Mouse (Mus musculus) kidney, embryonic 16.5 days (tissue): ENCODE results near the gene Ankrd52. TPM values are rescaled to one million over a fixed set of nuclear protein-coding genes. Genes with fewer than 3 reads are reported as not detected.

Experiments
- ATAC-seq: fragments of 200-750 bp; cut with Nextera tagmentation; 2 replicates; pipeline ENCODE4 v1.8.0; 2017; ENCODE audit warnings: moderate TSS enrichment; ENCODE audit not compliant: low FRiP score, low TSS enrichment
- H3K27ac ChIP-seq: fragments of 300-500 bp; sonication (generic); 2 replicates; pipeline ENCODE4 v1.5.1; 2014; ENCODE audit warnings: low read length
- H3K27me3 ChIP-seq: fragments of 300-500 bp; sonication (generic); 2 replicates; pipeline ENCODE4 v1.6.1; 2014; ENCODE audit warnings: low read length, control low read depth, mixed read lengths; ENCODE audit not compliant: insufficient read depth
- H3K36me3 ChIP-seq: fragments of 300-500 bp; sonication (generic); 2 replicates; pipeline ENCODE4 v1.6.1; 2014; ENCODE audit warnings: low read length, control low read depth, mixed read lengths; ENCODE audit not compliant: insufficient read depth
- H3K4me1 ChIP-seq: fragments of 300-500 bp; sonication (generic); 2 replicates; pipeline ENCODE4 v1.6.1; 2014; ENCODE audit warnings: low read length, control low read depth, mixed read lengths; ENCODE audit not compliant: insufficient read depth
- H3K4me2 ChIP-seq: fragments of 300-500 bp; sonication (generic); replicated peaks from 2 replicates; pipeline ENCODE4 v1.6.1; 2014; ENCODE audit warnings: low read depth, low read length
- H3K4me3 ChIP-seq: fragments of 300-500 bp; sonication (generic); 2 replicates; pipeline ENCODE4 v1.5.1; 2014; ENCODE audit warnings: mild to moderate bottlenecking, low read length
- H3K9ac ChIP-seq: fragments of 300-500 bp; sonication (generic); replicated peaks from 2 replicates; pipeline ENCODE4 v1.6.1; 2014; ENCODE audit warnings: low read length
- H3K9me3 ChIP-seq: fragments of 300-500 bp; sonication (generic); 2 replicates; pipeline ENCODE4 v1.6.1; 2016; ENCODE audit warnings: low read length, control low read depth
- WGBS: fragments of 180-500 bp; shearing (Covaris S2); extraction: QIAGEN DNeasy Blood & Tissue Kit; methylation state at CpG from one replicate; pipeline ENCODE4 v1.1.7; 2014; 5-methylcytosine and 5-hydroxymethylcytosine counted together
- polyA plus RNA-seq: library from polyadenylated mRNA; unstranded; fragments of >200 nt; fragmentation: Nextera tagmentation; extraction: Ambion mirVana; gene quantifications from 2 replicates; pipeline ENCODE4 v1.2.1, GENCODE M21; 2015

The Ankrd52 gene
- polyA plus RNA-seq, 1 experiment from 2014 or later, result 11.9 TPM

GRCm38 (mm10) chr10:128368402-128369217, 8.3 kb upstream of the Ankrd52 start, which contains the start of gene Coq10a:
Gene Coq10a, minus strand, starts transcription at chr10:128368997.
- no peaks in the 10 kb centered on the region for H3K27me3 ChIP-seq
- no peaks in the 10 kb centered on the region for H3K9me3 ChIP-seq
- H3K27ac ChIP-seq, result peak within 1 kb of the TSS; percentile 88
- H3K4me2 ChIP-seq, result peak within 1 kb of the TSS; percentile 68
- under 1% methylated on average over 87 of the region's 87 CpGs for whole genome bisulfite sequencing
- H3K9ac ChIP-seq, result peak within 1 kb of the TSS; percentile 72
- peaks cover 7% of the 10 kb centered on the region; the same call in 1 of the 2 replicates for H3K36me3 ChIP-seq
- H3K4me1 ChIP-seq, result peaks cover 8% of the 10 kb centered on the region
- peak within 1 kb of the TSS; percentile 64 for H3K4me3 ChIP-seq
- ATAC-seq, result peak; percentile 98

- 5% methylated on average over 9 of the region's 9 CpGs for WGBS
- H3K36me3 ChIP-seq, result peaks cover 5% of the 10 kb centered on the region; the same call in 1 of the 2 replicates
- ATAC-seq, result no peak
These were observed 7.7 kb upstream of the Ankrd52 start for GRCm38 (mm10) chr10:128369218-128369543.

GRCm38 (mm10) chr10:128369599-128369998, 7.3 kb upstream of the Ankrd52 start:
- 82% methylated on average over 6 of the region's 6 CpGs for WGBS
- peaks cover 8% of the 10 kb centered on the region for H3K4me1 ChIP-seq
- ATAC-seq, result no peak
- H3K9ac ChIP-seq, result peak overlapping the region; percentile 72
- H3K9me3 ChIP-seq, result 0 out of 2 replicates have a peak, but pooled peaks cover 5% of the 10 kb centered on the region
- peak overlapping the region; percentile 68 for H3K4me2 ChIP-seq
- H3K27ac ChIP-seq, result peak overlapping the region; percentile 88
- no peaks in the 10 kb centered on the region for H3K27me3 ChIP-seq
- H3K4me3 ChIP-seq, result peak overlapping the region; percentile 64
- H3K36me3 ChIP-seq, result peaks cover 5% of the 10 kb centered on the region; the same call in 1 of the 2 replicates

More at GRCm38 (mm10) chr10:128369218-128369543, 7.7 kb upstream of the Ankrd52 start:
- peak overlapping the region; percentile 72 for H3K9ac ChIP-seq
- H3K27me3 ChIP-seq, result no peaks in the 10 kb centered on the region
- 0 out of 2 replicates have a peak, but pooled peaks cover 2% of the 10 kb centered on the region for H3K9me3 ChIP-seq
- H3K4me3 ChIP-seq, result peak overlapping the region; percentile 64
- peak overlapping the region; percentile 88 for H3K27ac ChIP-seq
- peaks cover 8% of the 10 kb centered on the region for H3K4me1 ChIP-seq
- peak overlapping the region; percentile 68 for H3K4me2 ChIP-seq

- peaks cover 2% of the 10 kb centered on the region; the same call in 1 of the 2 replicates for H3K36me3 ChIP-seq
- 0 out of 2 replicates have a peak, but pooled peaks cover 5% of the 10 kb centered on the region for H3K9me3 ChIP-seq
- ATAC-seq, result no peak
- H3K4me2 ChIP-seq, result no peak overlapping the region
- H3K9ac ChIP-seq, result no peak overlapping the region
- no peak overlapping the region for H3K27ac ChIP-seq
- 63% methylated on average over 5 of the region's 6 CpGs for WGBS
- peaks cover 8% of the 10 kb centered on the region for H3K4me1 ChIP-seq
- H3K4me3 ChIP-seq, result no peak overlapping the region
- H3K27me3 ChIP-seq, result no peaks in the 10 kb centered on the region
These were observed 6.9 kb upstream of the Ankrd52 start for GRCm38 (mm10) chr10:128370021-128370420.

GRCm38 (mm10) chr10:128370601-128371000, 6.3 kb upstream of the Ankrd52 start:
- 0 out of 2 replicates have a peak overlapping the region, but pooled peaks have one; percentile 15 for H3K9ac ChIP-seq
- 21% methylated on average over 4 of the region's 4 CpGs for WGBS
- H3K4me3 ChIP-seq, result no peak overlapping the region
- no peak overlapping the region for H3K27ac ChIP-seq
- no peaks in the 10 kb centered on the region for H3K27me3 ChIP-seq
- H3K4me2 ChIP-seq, result no peak overlapping the region
- 0 out of 2 replicates have a peak, but pooled peaks cover 5% of the 10 kb centered on the region for H3K9me3 ChIP-seq
- peaks cover 8% of the 10 kb centered on the region for H3K4me1 ChIP-seq
- ATAC-seq, result no peak
- H3K36me3 ChIP-seq, result no peaks in the 10 kb centered on the region

GRCm38 (mm10) chr10:128372142-128372541, 4.8 kb upstream of the Ankrd52 start:
- Histone ChIP-seq H3K4me1 (peaks cover 16% of the 10 kb centered on the region), H3K27ac (no peak overlapping the region), H3K9ac (no peak overlapping the region), H3K36me3 (no peaks in the 10 kb centered on the region), H3K4me3 (no peak overlapping the region), H3K4me2 (no peak overlapping the region), H3K27me3 (no peaks in the 10 kb centered on the region), H3K9me3 (0 out of 2 replicates have a peak, but pooled peaks cover 5% of the 10 kb centered on the region)
- ATAC-seq, result no peak
- 80% methylated on average over 5 of the region's 5 CpGs for WGBS

- Histone ChIP-seq H3K9ac (no peak overlapping the region), H3K36me3 (no peaks in the 10 kb centered on the region), H3K4me1 (peaks cover 13% of the 10 kb centered on the region), H3K27ac (no peak overlapping the region), H3K4me3 (no peak overlapping the region), H3K9me3 (0 out of 2 replicates have a peak, but pooled peaks cover 5% of the 10 kb centered on the region), H3K27me3 (no peaks in the 10 kb centered on the region), H3K4me2 (no peak overlapping the region)
- no peak for ATAC-seq
- 64% methylated on average over 6 of the region's 6 CpGs for WGBS
These were observed 3.7 kb upstream of the Ankrd52 start for GRCm38 (mm10) chr10:128372989-128373748.

- Histone ChIP-seq H3K4me2 (no peak overlapping the region), H3K9ac (no peak overlapping the region), H3K9me3 (0 out of 2 replicates have a peak, but pooled peaks cover 5% of the 10 kb centered on the region), H3K27ac (no peak overlapping the region), H3K4me3 (no peak overlapping the region), H3K36me3 (peaks cover 5% of the 10 kb centered on the region; the same call in 1 of the 2 replicates), H3K27me3 (no peaks in the 10 kb centered on the region), H3K4me1 (peaks cover 23% of the 10 kb centered on the region)
- WGBS, result 73% methylated on average over 6 of the region's 6 CpGs
- ATAC-seq, result no peak
These were observed 2.5 kb upstream of the Ankrd52 start for GRCm38 (mm10) chr10:128374393-128374792.

GRCm38 (mm10) chr10:128376099-128376454, 838 bp upstream of the Ankrd52 start:
- Histone ChIP-seq H3K36me3 (peaks cover 18% of the 10 kb centered on the region; the same call in 1 of the 2 replicates), H3K4me1 (peaks cover 23% of the 10 kb centered on the region), H3K27me3 (no peaks in the 10 kb centered on the region), H3K27ac (peak overlapping the region; percentile 89), H3K4me2 (peak overlapping the region; percentile 89), H3K4me3 (peak overlapping the region; percentile 88), H3K9ac (peak overlapping the region; percentile 100), H3K9me3 (0 out of 2 replicates have a peak, but pooled peaks cover 5% of the 10 kb centered on the region)
- ATAC-seq, result no peak
- WGBS, result 47% methylated on average over 4 of the region's 4 CpGs
